Mouse (Mus musculus): ENCODE data around the gene Dnmt3a. TPM values are rescaled to one million over a fixed set of nuclear protein-coding genes. Genes with fewer than 3 reads are reported as not detected.

Dnmt3a gene
- total and polyA plus RNA-seq, 3 experiments = 15.5 to 61.5 (median 23.4) TPM

DNA sequence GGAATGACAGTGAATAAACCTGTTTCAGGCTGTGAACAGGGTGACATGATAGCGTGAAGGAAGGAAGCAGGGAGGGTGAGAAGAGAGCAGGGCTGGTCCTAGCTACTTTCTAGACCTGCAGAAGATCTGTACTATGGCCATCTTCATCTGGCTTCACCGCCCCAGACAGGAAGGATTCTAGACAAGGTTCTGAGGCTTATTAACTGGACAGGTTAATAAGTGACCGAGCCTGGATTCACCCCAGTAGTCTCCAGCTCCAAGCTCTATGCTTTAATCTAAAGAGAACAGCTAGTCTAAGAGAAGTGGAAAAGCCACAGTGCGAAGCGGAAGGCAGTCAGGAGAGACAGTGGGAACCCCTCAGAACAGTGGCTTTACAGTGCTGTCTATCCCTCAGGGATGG is 28.1 kb upstream of the Dnmt3a start:
- no peaks in the 10 kb centered on the region for H3K9me3 ChIP-seq (replicated peaks; ENCODE audit: low read length)
- peaks cover 41 to 78% of the 10 kb centered on the region in 2 experiments for H3K4me1 ChIP-seq (ENCODE audit: control insufficient read depth in 1 of 2, insufficient read depth in 2 of 2)
- in situ Hi-C loops (cut with MboI; ENCODE audit: low pct_ligation_motif_present, low pct_unique_long_range_greater_than_20kb, low sequenced_read_pairs) (no loop called here), dilution Hi-C loops (cut with MboI; ENCODE audit: extremely low pct_ligation_motif_present, extremely low pct_unique_long_range_greater_than_20kb, low sequenced_read_pairs) (no loop called here)
- H3K9ac ChIP-seq (ENCODE audit: insufficient read depth, low read depth) = no peak overlapping the region
- no peaks in the 10 kb centered on the region for H3K27me3 ChIP-seq (replicated peaks)
- DNase-seq (ENCODE audit: extremely low read depth) = no peak
- no peak overlapping the region for H3K4me3 ChIP-seq (replicated peaks in 1 of 3; ENCODE audit: low read depth in 2 of 3, low read length in 2 of 3, poor library complexity in 1 of 3)
- H3K27ac ChIP-seq (ENCODE audit: insufficient read depth, low read depth) = no peak overlapping the region
- H3K4me2 ChIP-seq (ENCODE audit: insufficient read depth, low read depth, poor library complexity, severe bottlenecking) = no peak overlapping the region
- no peaks in the 10 kb centered on the region for H3K79me2 ChIP-seq (replicated peaks; ENCODE audit: control insufficient read depth, extremely low read depth, insufficient read depth, poor library complexity, severe bottlenecking)
- TF ChIP-seq USF2 (conservative IDR thresholded peaks at IDR 0.05; ENCODE audit: low read depth, low read length) (no peak), ZKSCAN1 (IDR thresholded peaks at IDR 0.05; ENCODE audit: borderline replicate concordance, low read depth, low read length) (no peak)
- peaks cover 2 to 18% of the 10 kb centered on the region in 2 experiments for H3K36me3 ChIP-seq (replicated peaks in 1 of 2; ENCODE audit: control insufficient read depth in 1 of 2, insufficient read depth in 1 of 2, low read length in 1 of 2)

DNA sequence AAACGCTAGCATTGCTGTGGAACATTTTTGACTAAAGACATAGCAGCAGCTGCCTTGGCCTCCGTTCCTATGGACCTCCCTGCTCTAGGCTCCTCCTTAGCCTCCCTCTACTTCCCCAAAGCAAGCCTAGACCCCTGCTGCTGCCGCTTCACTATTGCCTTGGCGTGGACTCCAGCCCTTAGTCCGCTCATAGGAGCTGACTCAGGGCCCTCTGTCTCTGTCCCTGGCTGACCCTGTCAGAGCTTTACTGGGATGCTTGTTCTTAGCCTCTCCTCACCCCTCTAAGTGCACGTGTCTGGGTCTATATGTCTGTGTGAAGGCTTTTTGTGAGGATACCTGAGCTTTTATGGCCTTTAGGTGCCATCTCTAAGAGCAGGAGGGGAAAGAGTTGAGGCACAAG is 27.5 kb upstream of the Dnmt3a start:
- Histone ChIP-seq H3K36me3 (replicated peaks in 1 of 2; ENCODE audit: control insufficient read depth in 1 of 2, insufficient read depth in 1 of 2, low read length in 1 of 2) (peaks cover 2 to 12% of the 10 kb centered on the region in 2 experiments), H3K4me1 (ENCODE audit: control insufficient read depth in 1 of 2, insufficient read depth in 2 of 2) (peaks cover 38 to 76% of the 10 kb centered on the region in 2 experiments), H3K4me2 (ENCODE audit: insufficient read depth, low read depth, poor library complexity, severe bottlenecking) (no peak overlapping the region), H3K79me2 (replicated peaks; ENCODE audit: control insufficient read depth, extremely low read depth, insufficient read depth, poor library complexity, severe bottlenecking) (no peaks in the 10 kb centered on the region), H3K27ac (ENCODE audit: insufficient read depth, low read depth) (no peak overlapping the region), H3K9ac (ENCODE audit: insufficient read depth, low read depth) (no peak overlapping the region), H3K9me3 (replicated peaks; ENCODE audit: low read length) (no peaks in the 10 kb centered on the region), H3K4me3 (replicated peaks in 1 of 3; ENCODE audit: low read depth in 2 of 3, low read length in 2 of 3, poor library complexity in 1 of 3) (no peak overlapping the region), H3K27me3 (replicated peaks) (no peaks in the 10 kb centered on the region)
- in situ Hi-C loops (cut with MboI; ENCODE audit: low pct_ligation_motif_present, low pct_unique_long_range_greater_than_20kb, low sequenced_read_pairs) = no loop called here
- DNase-seq (ENCODE audit: extremely low read depth) = no peak
- dilution Hi-C loops (cut with MboI; ENCODE audit: extremely low pct_ligation_motif_present, extremely low pct_unique_long_range_greater_than_20kb, low sequenced_read_pairs) = no loop called here
- TF ChIP-seq ZC3H11A (IDR thresholded peaks at IDR 0.05; ENCODE audit: low read depth, low read length) (no peak), JUND (conservative IDR thresholded peaks at IDR 0.05; ENCODE audit: low read depth, low read length) (no peak), TBP (conservative IDR thresholded peaks at IDR 0.05; ENCODE audit: low read depth, low read length) (no peak), USF2 (conservative IDR thresholded peaks at IDR 0.05; ENCODE audit: low read depth, low read length) (no peak), MAFK (IDR thresholded peaks at IDR 0.05; ENCODE audit: insufficient replicate concordance, low read length) (no peak), ZMIZ1 (IDR thresholded peaks at IDR 0.05; ENCODE audit: low read depth, low read length) (no peak), CHD1 (IDR thresholded peaks at IDR 0.05; ENCODE audit: low read depth, low read length) (no peak), NELFE (IDR thresholded peaks at IDR 0.05; ENCODE audit: low read depth, low read length) (no peak), KAT2A (IDR thresholded peaks at IDR 0.05; ENCODE audit: insufficient replicate concordance, low read length) (no peak), SIN3A (IDR thresholded peaks at IDR 0.05; ENCODE audit: low read length) (no peak), MYC (IDR thresholded peaks at IDR 0.05; ENCODE audit: low read depth, low read length) (no peak), CHD2 (IDR thresholded peaks at IDR 0.05; ENCODE audit: low read length) (no peak), IRF4 (IDR thresholded peaks at IDR 0.05; ENCODE audit: low read depth, low read length) (no peak), MAX (IDR thresholded peaks at IDR 0.05; ENCODE audit: low read length) (no peak), MXI1 (IDR thresholded peaks at IDR 0.05; ENCODE audit: low read depth, low read length) (no peak), JUN (IDR thresholded peaks at IDR 0.05; ENCODE audit: insufficient read depth, low read depth, low read length) (no peak), MEF2A (IDR thresholded peaks at IDR 0.05; ENCODE audit: borderline replicate concordance, low read depth, low read length) (no peak), SMC3 (IDR thresholded peaks at IDR 0.05; ENCODE audit: low read depth, low read length) (no peak), CTCF (conservative IDR thresholded peaks at IDR 0.05 in 1 of 2, IDR thresholded peaks at IDR 0.05 in 1 of 2; ENCODE audit: low read depth in 2 of 2, low read length in 2 of 2) (no peak)

Measured in CH12.LX (cell line).